Mouse (Mus musculus): ENCODE results near the gene Sar1b.

DNA sequence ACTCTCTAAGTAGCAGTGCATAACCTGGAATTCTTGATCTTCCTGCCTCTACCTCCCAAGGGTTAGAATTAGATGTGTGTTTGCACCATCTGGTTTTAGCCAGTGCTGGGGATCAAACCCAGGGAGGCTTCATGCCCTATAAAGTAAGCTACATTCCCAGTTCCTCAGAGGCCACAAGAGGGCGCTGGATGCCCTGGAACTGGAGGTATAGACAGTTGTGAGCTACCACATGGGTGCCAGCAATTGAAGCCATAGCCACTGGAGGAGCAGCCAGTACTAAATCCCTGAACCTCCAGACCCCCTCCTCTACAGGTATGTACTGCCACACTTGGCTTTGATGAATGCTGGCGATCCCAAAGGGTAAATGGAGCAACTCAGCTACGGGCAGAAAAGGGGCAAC is 56.5 kb downstream of the Sar1b start:
- TF ChIP-seq EP300 (IDR thresholded peaks at IDR 0.05; ENCODE audit: insufficient read depth, low read depth, low read length) (0 out of 2 replicates have a peak, but pooled peaks have one; percentile 8), POLR2A (IDR thresholded peaks at IDR 0.05; ENCODE audit: insufficient read depth, low read depth, low read length) (no peak), CTCF (IDR thresholded peaks at IDR 0.05) (peak; percentile 78)

Measured in heart, adult 2 months (tissue).